Mouse (Mus musculus): ENCODE measurements at regions not wholly inside any gene's neighbourhood (a gene's known extent, or its start where the extent isn't known, plus 50 kb on each side); places are given as distances from the start of the nearest gene placed in this dataset.

- in situ Hi-C loops (cut with MboI; ENCODE audit: low pct_unique_long_range_greater_than_20kb in 1 of 2, low sequenced_read_pairs in 2 of 2, unreplicated experiment in 1 of 2), result no loop called here
Measured at GRCm38 (mm10) chr6:35458250-35458649, 81.4 kb downstream of the Mtpn start.

GRCm38 (mm10) chr6:35445007-35445406 lies 94.7 kb downstream of the Mtpn start:
- in situ Hi-C loops (cut with MboI; ENCODE audit: low pct_unique_long_range_greater_than_20kb in 1 of 2, low sequenced_read_pairs in 2 of 2, unreplicated experiment in 1 of 2), result no loop called here

- in situ Hi-C loops (cut with MboI; ENCODE audit: low pct_unique_long_range_greater_than_20kb in 1 of 2, low sequenced_read_pairs in 2 of 2, unreplicated experiment in 1 of 2), result no loop called here
Measured at GRCm38 (mm10) chr6:35426301-35426700, 100.4 kb upstream of the Fam180a start.

- in situ Hi-C loops (cut with MboI; ENCODE audit: low pct_unique_long_range_greater_than_20kb in 1 of 2, low sequenced_read_pairs in 2 of 2, unreplicated experiment in 1 of 2), result no loop called here
Measured at GRCm38 (mm10) chr6:35424521-35424920, 98.6 kb upstream of the Fam180a start.

- in situ Hi-C loops (cut with MboI; ENCODE audit: low pct_unique_long_range_greater_than_20kb in 1 of 2, low sequenced_read_pairs in 2 of 2, unreplicated experiment in 1 of 2), result no loop called here
Measured at GRCm38 (mm10) chr6:35420924-35421323, 95.0 kb upstream of the Fam180a start.

- in situ Hi-C loops (cut with MboI; ENCODE audit: low pct_unique_long_range_greater_than_20kb in 1 of 2, low sequenced_read_pairs in 2 of 2, unreplicated experiment in 1 of 2), result no loop called here
Measured at GRCm38 (mm10) chr6:35405044-35405443, 79.1 kb upstream of the Fam180a start.

GRCm38 (mm10) chr6:35403341-35403910 lies 77.5 kb upstream of the Fam180a start:
- in situ Hi-C loops (cut with MboI; ENCODE audit: low pct_unique_long_range_greater_than_20kb in 1 of 2, low sequenced_read_pairs in 2 of 2, unreplicated experiment in 1 of 2), result no loop called here

- in situ Hi-C loops (cut with MboI; ENCODE audit: low pct_unique_long_range_greater_than_20kb in 1 of 2, low sequenced_read_pairs in 2 of 2, unreplicated experiment in 1 of 2), result no loop called here
Measured at GRCm38 (mm10) chr6:35395726-35396125, 69.8 kb upstream of the Fam180a start.

- in situ Hi-C loops (cut with MboI; ENCODE audit: low pct_unique_long_range_greater_than_20kb in 1 of 2, low sequenced_read_pairs in 2 of 2, unreplicated experiment in 1 of 2), result loop anchor here in 1 of 2 experiments (10.0 kb wide), 1 partner anchor 176 kb away; no protein-coding TSS in a partner anchor
Measured at GRCm38 (mm10) chr6:35388827-35389226, 62.9 kb upstream of the Fam180a start.

- in situ Hi-C loops (cut with MboI; ENCODE audit: low pct_unique_long_range_greater_than_20kb in 1 of 2, low sequenced_read_pairs in 2 of 2, unreplicated experiment in 1 of 2), result loop anchor here in 1 of 2 experiments (10.0 kb wide), 1 partner anchor 183 kb away; no protein-coding TSS in a partner anchor
Measured at GRCm38 (mm10) chr6:35381536-35381935, 55.6 kb upstream of the Fam180a start.

- in situ Hi-C loops (cut with MboI; ENCODE audit: low pct_unique_long_range_greater_than_20kb in 1 of 2, low sequenced_read_pairs in 2 of 2, unreplicated experiment in 1 of 2), result loop anchor here in 1 of 2 experiments (10.0 kb wide), 1 partner anchor 184 kb away; no protein-coding TSS in a partner anchor
Measured at GRCm38 (mm10) chr6:35380721-35381466, 55.0 kb upstream of the Fam180a start.

- in situ Hi-C loops (cut with MboI; ENCODE audit: low pct_unique_long_range_greater_than_20kb in 1 of 2, low sequenced_read_pairs in 2 of 2, unreplicated experiment in 1 of 2), result loop anchor here in 1 of 2 experiments (10.0 kb wide), 1 partner anchor 185 kb away; no protein-coding TSS in a partner anchor
Measured at GRCm38 (mm10) chr6:35379890-35380289, 53.9 kb upstream of the Fam180a start.

- in situ Hi-C loops (cut with MboI; ENCODE audit: low pct_unique_long_range_greater_than_20kb in 1 of 2, low sequenced_read_pairs in 2 of 2, unreplicated experiment in 1 of 2), result no loop called here
Measured at GRCm38 (mm10) chr6:35378851-35379250, 52.9 kb upstream of the Fam180a start.

GRCm38 (mm10) chr6:35377535-35377934 lies 51.6 kb upstream of the Fam180a start:
- in situ Hi-C loops (cut with MboI; ENCODE audit: low pct_unique_long_range_greater_than_20kb in 1 of 2, low sequenced_read_pairs in 2 of 2, unreplicated experiment in 1 of 2), result no loop called here

- in situ Hi-C loops (cut with MboI; ENCODE audit: low pct_unique_long_range_greater_than_20kb in 1 of 2, low sequenced_read_pairs in 2 of 2, unreplicated experiment in 1 of 2), result no loop called here
Measured at GRCm38 (mm10) chr6:35376526-35376925, 50.6 kb upstream of the Fam180a start.
